Mouse (Mus musculus): Measurements from ENCODE around the gene Gm21497.
"Not testable (repeated sequence)": the region's sequence is repeated elsewhere in the genome, so short reads cannot be mapped to it uniquely, and the experiment has no call there.

Gm21497 gene

GRCm38 (mm10) chrY:61646446-61646845 lies at the start of gene Gm21497:
TSS of gene Gm21497 (plus strand) at chrY:61646746.
- DNase-seq (ENCODE audit: low read depth) = not testable (repeated sequence)

Measured in induced T-regulatory cell, adult 2 months (primary cell).